21 mouse cellular contexts compared by ENCODE assay signal in genomic region chr6:104602894-104603293, GRCm38 (mm10).
"Had no signal": no experiment of that assay in that cellular context is flagged by ENCODE, and none has a peak within 500 bp of the region (broad histone marks: within the 10 kb centered on the region; RNA-seq: fewer than 3 reads in every experiment).

No protein-coding gene starts in this region.

- H3K9ac ChIP-seq: embryonic facial prominence, embryonic 12.5 days; embryonic facial prominence, embryonic 13.5 days; embryonic facial prominence, embryonic 15.5 days; forebrain, embryonic 12.5 days; forebrain, embryonic 13.5 days; forebrain, embryonic 15.5 days; forebrain, postnatal 0 days had no signal

- H3K4me2 ChIP-seq: embryonic facial prominence, embryonic 12.5 days; embryonic facial prominence, embryonic 13.5 days; embryonic facial prominence, embryonic 15.5 days; forebrain, embryonic 12.5 days; forebrain, embryonic 13.5 days; forebrain, embryonic 15.5 days had no signal

- ATAC-seq: forebrain, postnatal 0 days had no signal

- H3K36me3 ChIP-seq: embryonic facial prominence, embryonic 10.5 days; embryonic facial prominence, embryonic 12.5 days; embryonic facial prominence, embryonic 13.5 days; embryonic facial prominence, embryonic 15.5 days; forebrain, embryonic 10.5 days; forebrain, embryonic 12.5 days; forebrain, embryonic 15.5 days had no signal

- H3K4me1 ChIP-seq: embryonic facial prominence, embryonic 10.5 days; embryonic facial prominence, embryonic 12.5 days; embryonic facial prominence, embryonic 13.5 days; embryonic facial prominence, embryonic 15.5 days; forebrain, embryonic 15.5 days had no signal

- DNase-seq: cerebellum, adult 8-10 months; cerebellum, adult 9-10 months; cerebellum, adult 9-11 months; embryo, embryonic 11 days; gastrocnemius, adult 2 months; gastrocnemius, postnatal 10 days; gastrocnemius, postnatal 14 days; gastrocnemius, postnatal 25 days; gastrocnemius, postnatal 36 days; heart, adult 11 months; heart, adult 18-20 months had no signal

- H3K9me3 ChIP-seq: embryonic facial prominence, embryonic 10.5 days; embryonic facial prominence, embryonic 12.5 days; embryonic facial prominence, embryonic 13.5 days; embryonic facial prominence, embryonic 15.5 days; forebrain, embryonic 10.5 days; forebrain, embryonic 12.5 days; forebrain, embryonic 13.5 days; forebrain, embryonic 15.5 days had no signal

- H3K27ac ChIP-seq: embryonic facial prominence, embryonic 10.5 days; embryonic facial prominence, embryonic 12.5 days; embryonic facial prominence, embryonic 13.5 days; embryonic facial prominence, embryonic 15.5 days; forebrain, embryonic 10.5 days; forebrain, embryonic 12.5 days; forebrain, embryonic 13.5 days; forebrain, embryonic 15.5 days; gastrocnemius, adult 2 months had no signal

- H3K4me3 ChIP-seq: embryonic facial prominence, embryonic 10.5 days; embryonic facial prominence, embryonic 12.5 days; embryonic facial prominence, embryonic 13.5 days; embryonic facial prominence, embryonic 15.5 days; erythroblast, embryonic 14.5 days; forebrain, embryonic 10.5 days; forebrain, embryonic 12.5 days; forebrain, embryonic 13.5 days; forebrain, embryonic 15.5 days; gastrocnemius, adult 2 months had no signal

- H3K27me3 ChIP-seq: embryonic facial prominence, embryonic 12.5 days; embryonic facial prominence, embryonic 13.5 days; embryonic facial prominence, embryonic 15.5 days; forebrain, embryonic 12.5 days; forebrain, embryonic 13.5 days; forebrain, embryonic 15.5 days had no signal
